Mouse (Mus musculus) Muller cell, postnatal 12 days (primary cell): Measurements from ENCODE around the gene Prelid1.

Experiments used
- DNase-seq: peaks from one replicate; pipeline ENCODE4 v3.0.0-alpha.2; 2015; ENCODE audit errors: inconsistent ontology term

Gene Prelid1

GRCm38 (mm10) chr13:55332331-55332730 is 12.0 kb downstream of the Prelid1 start:
- DNase-seq: peak; percentile 13

GRCm38 (mm10) chr13:55335701-55336100 is 15.4 kb downstream of the Prelid1 start:
- DNase-seq: no peak

GRCm38 (mm10) chr13:55337341-55337975 is 17.2 kb downstream of the Prelid1 start:
- DNase-seq: no peak

GRCm38 (mm10) chr13:55338131-55339054 is 18.1 kb downstream of the Prelid1 start:
- DNase-seq: no peak

- DNase-seq: no peak
These were observed 19.0 kb downstream of the Prelid1 start for GRCm38 (mm10) chr13:55339259-55339658.

GRCm38 (mm10) chr13:55342469-55342868 is 22.2 kb downstream of the Prelid1 start:
- DNase-seq: no peak

GRCm38 (mm10) chr13:55344286-55344685 is 24.0 kb downstream of the Prelid1 start:
- DNase-seq: no peak

GRCm38 (mm10) chr13:55346745-55347144 is 26.4 kb downstream of the Prelid1 start:
- no peak for DNase-seq

- DNase-seq: no peak
These were observed 40.8 kb downstream of the Prelid1 start for GRCm38 (mm10) chr13:55361145-55361544.

- no peak for DNase-seq
These were observed 41.7 kb downstream of the Prelid1 start for GRCm38 (mm10) chr13:55361974-55362452.

GRCm38 (mm10) chr13:55362453-55363060 is 42.3 kb downstream of the Prelid1 start, which contains the start of gene Lman2:
Gene Lman2 (minus strand): TSS chr13:55362783.
- peak; percentile 98 for DNase-seq

- no peak for DNase-seq
These were observed 48.1 kb downstream of the Prelid1 start for GRCm38 (mm10) chr13:55368401-55368800.

GRCm38 (mm10) chr13:55369531-55370114 is 49.3 kb downstream of the Prelid1 start, which contains the start of gene Rgs14:
Gene Rgs14 (plus strand): TSS chr13:55369732.
- DNase-seq: no peak

- no peak for DNase-seq
These were observed 49.9 kb downstream of the Prelid1 start for GRCm38 (mm10) chr13:55370234-55370633.

- DNase-seq: peak; percentile 87
These were observed 50.8 kb downstream of the Prelid1 start for GRCm38 (mm10) chr13:55371007-55371681.

- DNase-seq: no peak
These were observed 51.4 kb downstream of the Prelid1 start for GRCm38 (mm10) chr13:55371740-55372139.

- no peak for DNase-seq
These were observed 54.1 kb downstream of the Prelid1 start for GRCm38 (mm10) chr13:55374206-55374924.
